Mouse (Mus musculus) liver (tissue): ENCODE results near the gene Leap2.
A peak's percentile ranks its signal among the peaks of the same experiment; 100 is the strongest.

Source experiments
- DNase-seq: peaks from one replicate; pipeline ENCODE4 v3.0.0-alpha.2; 2020; ENCODE audit warnings: mixed read lengths

Gene Leap2

DNA sequence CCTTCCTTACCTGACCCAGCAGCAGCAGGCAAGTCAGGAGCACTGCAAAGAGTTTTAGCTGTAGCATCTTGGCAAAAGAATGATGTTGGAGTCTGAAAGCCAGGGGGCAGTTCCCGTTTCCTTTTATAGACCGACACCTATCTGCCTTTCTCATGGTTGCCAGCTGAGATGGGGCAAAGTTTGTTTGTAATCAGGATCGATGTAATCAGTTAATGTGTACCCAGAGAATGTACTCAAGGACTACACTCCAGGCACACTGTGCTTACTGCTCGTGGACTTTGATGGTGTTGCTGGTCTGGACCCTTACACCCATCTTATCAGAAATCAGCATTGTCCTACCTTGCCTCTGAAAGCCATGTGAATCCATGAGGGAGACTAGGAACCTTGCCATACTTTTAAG lies at the start of gene Leap2:
Leap2 (minus strand) TSS at position 135 of the 400 bp plus-strand sequence.
- no peak for DNase-seq

DNA sequence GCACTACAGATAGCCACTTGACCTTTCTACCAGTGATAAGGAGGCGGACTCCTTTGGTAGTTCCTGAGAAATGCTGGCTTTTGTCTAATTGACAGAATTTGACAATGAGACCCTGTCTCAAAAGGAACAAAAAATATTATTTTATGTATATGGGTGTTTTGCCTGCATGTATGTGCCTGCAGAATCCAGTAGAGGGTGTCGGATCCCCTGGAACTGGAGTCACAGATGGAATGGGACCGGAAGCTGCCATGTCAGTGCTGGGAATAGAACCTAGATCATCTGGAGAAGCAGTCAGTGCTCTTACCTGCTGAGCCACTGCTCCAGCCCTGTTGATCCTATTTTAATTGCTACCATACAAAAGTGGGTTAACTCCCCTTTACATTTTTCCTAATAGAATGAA lies 49.7 kb upstream of the Leap2 start:
- no peak for DNase-seq

DNA sequence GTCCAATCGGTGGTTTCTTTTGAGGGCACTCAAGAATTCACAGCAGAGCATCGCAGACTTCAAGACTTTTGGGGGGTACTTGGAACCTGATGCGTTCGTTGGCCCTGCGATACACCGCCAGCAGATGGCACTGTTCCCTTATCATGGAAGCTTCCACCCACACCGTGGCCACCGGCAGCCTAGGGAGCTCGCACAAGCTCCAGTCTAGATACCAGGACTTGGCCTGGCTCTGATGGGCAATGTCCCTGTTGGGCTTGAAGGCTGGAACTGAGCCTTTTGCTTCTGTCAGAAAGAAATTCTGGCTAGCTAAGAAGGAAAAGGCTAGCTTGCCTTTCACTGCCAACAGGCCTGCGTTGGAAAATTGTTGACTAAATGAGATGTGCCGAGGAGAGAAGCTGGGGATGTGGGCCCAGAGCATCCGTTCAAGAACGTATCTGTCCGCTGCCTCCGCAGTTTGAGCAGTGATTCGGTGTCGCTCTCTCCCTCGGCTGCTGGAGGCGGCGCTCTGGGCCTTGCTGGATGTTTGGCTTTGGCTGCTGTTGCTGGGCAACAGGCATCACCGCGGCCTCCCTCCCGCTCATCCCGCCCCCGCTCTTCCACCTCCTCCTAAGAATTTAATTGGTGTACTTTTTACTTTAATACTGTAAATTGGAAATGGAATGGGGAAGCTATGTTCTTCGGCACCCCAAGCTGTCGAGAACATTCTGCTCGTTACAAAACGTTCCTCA lies 47.2 kb upstream of the Leap2 start, which contains the start of gene Gm9837:
Gm9837 (minus strand) TSS at position 512 of the 728 bp plus-strand sequence.
- peak; percentile 90 for DNase-seq

DNA sequence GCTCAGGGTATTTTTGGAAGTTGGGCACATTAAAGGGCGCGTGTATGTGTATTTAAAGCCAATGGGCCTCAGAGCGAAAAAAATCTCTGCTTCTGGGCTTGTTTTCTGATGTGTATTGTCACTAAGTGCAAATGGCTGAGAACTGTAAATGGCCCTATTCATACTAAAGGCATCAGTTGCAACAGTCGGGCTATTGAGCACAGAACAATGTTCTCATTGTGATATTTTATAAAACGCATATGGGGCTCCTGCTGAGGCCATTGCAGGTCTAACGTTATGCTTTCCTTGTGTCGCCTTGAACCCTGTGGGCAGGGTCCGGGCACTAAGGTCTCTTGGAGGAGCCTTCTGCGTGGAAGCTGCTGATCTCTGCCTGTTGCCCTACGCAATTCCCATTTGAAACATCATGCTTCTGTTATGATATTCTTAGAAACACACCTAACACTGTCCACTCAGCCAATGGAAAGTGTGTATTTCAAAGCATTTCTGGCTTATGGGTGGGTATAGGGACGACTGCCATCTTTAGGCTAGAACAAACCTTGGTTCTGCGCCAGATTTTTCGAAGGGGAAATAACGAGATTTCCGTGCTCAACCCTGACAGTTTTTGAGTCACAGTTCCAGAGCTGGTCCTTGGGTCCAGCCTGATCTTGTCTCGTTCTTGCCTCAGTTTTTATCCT lies 46.5 kb upstream of the Leap2 start:
- no peak for DNase-seq

DNA sequence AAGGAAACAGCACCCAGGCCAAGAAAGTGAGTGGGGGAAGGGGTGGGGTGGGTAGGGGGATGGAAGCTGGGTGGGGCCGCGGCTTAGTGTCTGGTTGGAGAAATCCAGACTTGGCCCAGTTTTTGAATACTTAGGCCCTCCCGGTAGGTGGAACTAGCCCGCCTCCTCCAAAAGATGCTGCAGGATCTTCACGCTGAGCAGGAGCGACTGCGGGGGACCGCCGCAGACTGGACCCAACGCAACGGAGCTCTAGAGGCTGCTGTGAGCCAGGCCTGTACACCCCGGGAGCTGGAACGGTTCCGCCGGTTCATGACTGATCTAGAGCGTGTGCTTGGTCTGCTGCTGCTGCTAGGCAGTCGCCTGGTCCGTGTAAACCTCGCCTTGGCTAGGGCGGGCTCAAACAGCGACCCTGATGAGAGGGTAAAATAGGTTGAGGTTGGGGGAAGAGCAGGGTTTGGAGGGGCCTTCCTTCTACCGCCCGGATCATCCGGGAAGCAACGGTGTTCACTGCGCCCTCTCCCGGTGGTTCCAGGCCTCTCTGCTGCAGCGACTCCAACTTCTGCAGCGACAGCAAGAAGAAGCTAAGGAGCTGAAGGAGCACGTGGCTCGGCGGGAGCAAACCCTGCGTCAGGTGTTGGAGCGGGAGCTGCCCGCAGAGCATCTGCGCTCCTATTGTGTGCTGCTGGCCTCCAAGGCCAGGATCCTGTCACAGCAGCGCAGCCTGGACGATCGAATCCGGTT lies 43.4 kb upstream of the Leap2 start:
- DNase-seq = peak; percentile 81

DNA sequence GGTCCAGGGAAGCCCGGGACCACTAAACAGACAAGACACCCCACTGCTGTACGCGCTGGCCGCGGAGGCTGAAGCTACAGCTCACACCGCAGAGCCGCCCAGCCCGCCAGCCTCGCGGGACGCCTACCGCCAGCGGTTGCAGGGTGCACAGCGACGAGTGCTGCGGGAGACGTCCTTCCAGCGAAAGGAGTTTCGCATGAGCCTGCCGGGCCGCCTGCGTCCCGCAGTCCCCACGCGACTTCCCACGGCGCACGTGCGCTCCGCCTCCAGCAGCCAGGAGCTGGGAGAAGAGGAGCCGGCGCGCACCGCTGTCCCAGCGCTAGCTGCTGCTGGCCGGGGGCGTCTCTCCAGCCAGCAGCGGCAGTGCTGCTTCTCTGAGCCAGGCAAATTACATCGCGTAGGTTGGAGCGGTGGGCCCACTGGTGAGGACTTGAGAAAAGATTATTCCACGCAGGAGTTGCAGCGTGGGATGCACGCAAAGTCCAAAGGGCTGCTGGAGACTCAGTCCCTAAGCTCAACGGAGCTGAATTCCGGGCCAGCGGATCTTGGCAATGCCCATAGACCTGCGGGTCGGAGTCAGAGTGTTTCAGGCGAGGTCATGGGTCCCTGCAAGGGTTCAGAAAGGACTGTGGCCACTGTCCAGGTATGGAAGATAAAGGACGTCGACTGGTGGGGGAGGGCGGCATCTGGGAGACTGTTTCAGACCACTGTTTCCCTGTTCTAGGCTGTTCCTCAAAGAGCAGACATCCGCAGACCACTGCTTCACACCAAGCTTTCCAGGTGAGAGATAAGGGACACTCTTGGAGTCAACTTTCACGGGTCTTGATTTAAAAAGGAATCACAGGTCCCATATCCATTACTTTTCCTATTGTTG lies 40.8 kb upstream of the Leap2 start:
- peak; percentile 14 for DNase-seq

DNA sequence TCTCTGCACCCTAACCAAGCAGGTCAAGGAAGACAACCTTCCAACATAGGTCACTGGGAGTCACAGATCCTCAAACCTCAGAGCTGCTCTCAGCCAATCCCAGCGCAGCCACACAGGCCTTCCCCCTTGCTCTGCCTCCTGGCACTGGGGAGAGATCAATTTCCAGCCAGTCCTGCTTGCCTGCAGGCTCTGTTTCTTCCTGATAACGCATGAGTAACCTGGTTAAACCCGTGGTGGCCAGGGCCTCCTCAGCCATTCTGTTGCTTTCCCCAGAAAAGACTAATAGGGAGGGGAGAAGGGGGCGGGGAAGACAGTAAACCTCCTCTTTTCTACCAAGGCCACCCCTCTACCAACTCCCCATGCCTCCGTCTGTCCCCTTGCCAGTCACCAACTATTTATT lies 38.8 kb upstream of the Leap2 start:
- DNase-seq = peak; percentile 49

DNA sequence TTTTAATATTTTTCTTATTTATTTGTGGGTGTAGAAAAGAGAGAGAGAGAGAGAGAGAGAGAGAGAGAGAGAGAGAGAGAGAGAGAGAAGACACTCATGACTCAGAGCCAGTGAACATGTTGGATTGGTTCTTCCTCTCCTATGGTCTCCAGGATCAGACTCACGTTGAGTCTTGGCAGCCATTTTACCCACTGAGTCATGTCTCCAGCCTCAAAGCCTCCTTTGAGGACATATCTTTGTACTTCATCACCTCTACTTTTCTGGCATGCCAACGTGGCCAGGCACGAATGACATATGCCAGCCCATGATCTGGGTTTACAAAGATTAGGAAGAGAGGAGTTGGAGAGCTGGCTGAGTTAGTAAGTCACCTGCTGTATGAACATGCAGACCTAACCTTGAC lies 37.2 kb upstream of the Leap2 start:
- no peak for DNase-seq

DNA sequence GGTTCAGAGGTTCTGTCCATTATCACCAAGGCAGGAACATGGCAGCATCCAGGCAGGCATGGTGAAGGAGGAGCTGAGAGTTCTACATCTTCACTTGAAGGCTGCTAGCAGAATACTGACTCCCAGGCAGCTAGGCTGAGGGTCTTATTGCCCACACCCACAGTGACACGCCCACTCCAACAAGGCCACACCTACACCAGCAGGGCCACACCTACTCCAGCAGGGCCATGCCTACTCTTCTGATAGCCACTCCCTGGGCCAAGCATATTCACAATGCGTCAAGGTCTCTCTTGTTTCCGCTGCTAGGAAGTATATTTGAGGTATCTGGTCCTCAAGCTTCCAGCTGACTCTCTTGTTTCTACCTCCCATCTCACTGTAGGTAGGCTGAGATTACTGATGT lies 36.0 kb upstream of the Leap2 start:
- DNase-seq = no peak

DNA sequence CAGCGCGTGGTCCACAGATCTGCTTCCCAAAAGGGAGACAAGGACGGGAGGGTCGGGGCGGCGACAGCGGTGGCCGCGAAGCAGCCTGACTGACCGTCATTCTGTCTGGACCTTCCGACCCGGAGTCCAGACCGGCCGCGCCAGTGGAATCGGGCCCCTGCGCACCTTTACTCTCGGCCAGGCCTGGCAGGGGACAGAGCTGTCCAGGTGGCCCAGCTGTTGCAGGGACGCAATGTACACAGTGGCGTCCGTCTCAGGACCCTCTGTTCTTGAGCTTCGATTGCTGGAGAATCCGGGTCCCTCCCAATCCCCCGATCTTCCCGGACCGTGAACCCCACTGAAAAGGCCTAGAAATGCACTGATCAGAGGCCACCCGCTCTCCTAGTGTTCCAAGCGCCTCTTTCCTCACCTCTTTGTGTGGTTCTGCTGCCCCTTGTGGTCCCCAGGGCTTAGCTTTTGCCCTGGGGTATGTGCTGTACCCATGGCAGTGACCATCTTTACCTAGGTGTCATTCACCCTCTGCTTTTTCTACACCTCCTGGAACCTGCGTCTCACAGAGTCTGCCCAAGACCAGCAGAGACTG lies 34.5 kb upstream of the Leap2 start:
- peak; percentile 16 for DNase-seq

DNA sequence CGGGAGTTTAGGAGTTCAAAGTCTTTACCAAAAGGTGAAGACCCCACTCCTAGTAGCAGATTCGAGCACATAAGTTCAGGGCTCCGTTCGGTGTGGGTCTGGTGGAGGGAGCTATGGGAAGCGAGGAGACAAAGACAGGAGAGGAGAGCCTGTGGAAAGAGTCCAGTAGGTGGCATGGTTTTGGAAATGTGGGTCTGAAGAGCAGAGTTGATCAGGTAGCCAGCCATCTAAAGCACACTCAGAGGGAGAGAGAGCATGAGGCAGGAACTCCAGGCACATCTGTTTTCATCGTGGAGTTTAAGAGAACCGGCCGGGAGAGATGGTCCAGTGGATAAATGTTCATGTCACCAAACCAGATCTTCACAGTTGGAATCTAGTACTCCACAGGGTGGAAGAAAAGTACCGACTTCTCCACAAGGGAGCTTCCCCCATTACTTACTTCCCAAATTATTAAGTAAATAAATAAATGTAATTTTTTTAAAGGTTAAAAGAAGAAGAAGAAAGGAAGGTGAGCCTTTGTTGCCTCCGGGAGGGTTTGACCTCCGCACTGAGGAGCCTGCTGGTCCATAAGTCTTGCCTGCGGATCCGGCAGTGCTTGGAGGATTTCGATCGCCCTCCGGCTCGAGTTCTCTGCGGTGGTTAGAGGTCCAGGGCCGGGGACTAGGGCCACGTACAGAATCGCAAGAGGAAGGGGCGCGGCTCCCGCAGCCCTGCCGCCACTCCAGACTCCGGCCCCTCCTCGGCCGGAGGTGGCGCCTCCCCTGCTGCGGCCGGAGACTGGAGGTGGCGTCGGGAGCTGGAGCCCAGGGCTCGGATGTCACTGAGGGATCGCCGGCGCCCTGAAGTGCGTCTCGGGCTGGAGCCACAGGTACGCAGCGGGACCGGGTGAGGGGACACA lies 33.8 kb upstream of the Leap2 start, which contains the start of the genes Gm10447 and Shroom1:
Gm10447 (minus strand) TSS at position 637 of the 898 bp plus-strand sequence.
Shroom1 (plus strand) TSS at position 732 of the 898 bp plus-strand sequence.
- peak; percentile 65 for DNase-seq

DNA sequence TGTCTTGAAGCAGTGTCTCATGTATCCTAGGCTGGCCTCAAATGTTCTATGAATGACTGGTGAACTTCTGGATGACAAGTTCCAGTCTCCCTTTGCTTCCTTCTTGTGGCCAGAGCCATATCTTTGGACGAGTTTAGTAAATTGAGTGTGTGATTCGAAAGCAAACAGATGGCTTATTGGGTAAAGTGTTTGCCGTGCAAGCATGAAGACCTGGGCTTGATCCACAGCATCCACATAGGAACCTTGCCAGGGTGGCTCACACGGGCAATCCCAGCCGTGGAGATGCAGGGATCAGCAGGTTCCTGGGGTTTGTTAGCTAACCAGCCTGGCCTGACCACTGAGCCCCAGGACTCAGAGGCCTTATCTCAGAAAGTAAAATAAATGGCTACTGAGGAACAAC lies 30.1 kb upstream of the Leap2 start:
- no peak for DNase-seq

DNA sequence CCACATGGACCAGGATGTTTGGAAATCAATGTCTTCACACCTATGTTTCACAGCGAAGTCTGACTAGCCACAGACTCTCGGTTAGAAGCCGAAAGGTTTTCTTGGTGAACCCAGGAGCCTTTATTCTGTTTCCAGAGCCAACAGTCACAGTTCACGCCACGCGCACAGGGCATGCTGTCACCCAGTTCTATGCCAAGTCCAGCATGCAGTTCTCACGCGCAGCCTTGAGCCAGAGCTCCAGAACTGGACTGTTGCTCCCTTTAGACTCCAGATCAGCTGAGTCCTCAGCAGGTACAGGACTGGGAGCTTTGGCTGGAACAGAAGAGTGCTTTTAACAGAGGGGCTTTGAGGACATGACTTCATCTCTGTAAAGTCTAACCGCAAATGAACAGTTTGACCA lies 29.4 kb upstream of the Leap2 start:
- DNase-seq = no peak

DNA sequence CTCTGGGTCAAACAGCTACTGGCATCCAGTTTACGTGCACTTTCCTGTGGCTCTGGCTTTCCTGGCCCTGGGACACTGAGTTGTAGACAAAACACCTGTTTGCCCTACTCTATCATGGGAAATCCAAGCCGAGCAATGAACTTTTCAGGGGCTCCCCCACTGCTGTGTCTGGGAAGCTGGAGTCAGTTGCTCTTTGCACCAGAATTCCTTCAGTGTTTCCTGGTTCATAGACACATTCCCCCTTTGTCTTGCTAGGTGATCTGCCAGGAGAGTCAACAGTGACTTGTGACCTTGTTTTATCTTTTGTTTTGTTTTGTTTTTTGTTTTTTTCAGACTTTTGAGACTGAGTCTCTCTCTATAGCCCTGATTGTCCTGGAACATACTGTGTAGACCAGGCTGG lies 28.4 kb upstream of the Leap2 start:
- DNase-seq = no peak

DNA sequence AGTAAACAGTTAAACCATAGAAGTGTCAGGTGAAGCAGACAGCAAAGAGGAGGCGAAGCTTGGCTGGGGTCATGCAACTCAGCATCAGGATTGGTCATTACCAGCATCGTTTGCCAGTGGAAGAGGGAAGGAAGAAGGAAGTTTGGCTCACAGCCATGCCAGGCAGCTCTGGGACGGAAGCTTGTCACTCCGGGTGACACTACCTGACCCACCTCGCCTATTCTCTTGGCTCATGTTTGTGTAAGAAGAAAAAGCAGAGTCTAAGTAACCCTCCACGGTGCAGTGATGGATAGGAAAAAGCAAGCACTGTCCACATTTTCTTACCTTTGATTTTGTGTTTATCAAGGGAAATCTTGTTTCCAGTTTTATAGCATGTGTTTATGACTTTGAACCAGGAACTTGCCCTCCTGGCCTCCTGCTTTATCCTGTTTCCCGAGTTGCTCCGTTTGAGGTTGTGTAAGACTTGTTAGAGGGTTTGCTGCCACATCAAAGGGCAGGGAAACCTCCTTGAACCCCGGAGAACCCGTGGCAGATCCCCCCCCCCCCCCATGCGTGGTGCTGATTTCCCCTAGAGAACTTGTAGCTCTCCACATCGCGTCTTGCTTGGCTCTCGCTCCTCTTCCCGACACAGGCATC lies 27.2 kb upstream of the Leap2 start:
- no peak for DNase-seq

DNA sequence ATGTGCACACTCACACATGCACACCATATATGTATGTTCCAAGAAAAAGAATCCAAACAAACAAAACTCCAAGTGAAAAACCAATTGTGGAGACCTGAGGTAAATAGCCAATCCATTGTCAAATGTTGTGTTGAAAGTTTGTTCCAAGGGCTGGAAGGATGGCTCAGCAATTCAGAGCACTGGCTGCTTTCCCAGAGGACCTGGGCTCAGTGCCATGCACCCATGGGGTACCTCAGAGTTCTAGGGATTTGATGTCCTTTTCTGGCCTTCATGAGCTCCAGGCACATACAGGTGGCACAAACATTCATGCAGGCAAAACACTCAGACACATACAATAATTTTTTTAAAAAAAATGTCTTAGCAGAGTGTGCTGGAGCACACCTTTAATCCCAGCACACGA lies 25.6 kb upstream of the Leap2 start:
- no peak for DNase-seq

DNA sequence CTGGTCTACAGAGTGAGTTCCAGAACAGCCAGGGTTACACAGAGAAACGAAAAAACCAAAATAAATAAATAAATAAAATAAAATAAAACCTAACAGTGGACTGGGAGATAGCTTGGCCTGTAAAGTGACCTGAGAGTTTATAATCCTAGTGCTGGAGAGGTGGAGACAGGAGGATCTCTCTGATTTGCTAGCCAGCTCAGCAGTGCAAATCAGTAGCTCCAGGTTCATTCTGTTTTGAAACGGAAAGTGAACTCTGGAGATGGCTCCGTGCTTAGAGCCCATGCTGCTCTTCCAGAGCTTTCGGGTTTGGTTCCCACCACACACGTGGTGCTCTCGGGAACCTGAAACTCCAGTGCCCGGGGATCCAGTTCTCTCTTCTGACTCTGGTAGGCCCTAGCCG lies 25.0 kb upstream of the Leap2 start:
- DNase-seq = no peak

DNA sequence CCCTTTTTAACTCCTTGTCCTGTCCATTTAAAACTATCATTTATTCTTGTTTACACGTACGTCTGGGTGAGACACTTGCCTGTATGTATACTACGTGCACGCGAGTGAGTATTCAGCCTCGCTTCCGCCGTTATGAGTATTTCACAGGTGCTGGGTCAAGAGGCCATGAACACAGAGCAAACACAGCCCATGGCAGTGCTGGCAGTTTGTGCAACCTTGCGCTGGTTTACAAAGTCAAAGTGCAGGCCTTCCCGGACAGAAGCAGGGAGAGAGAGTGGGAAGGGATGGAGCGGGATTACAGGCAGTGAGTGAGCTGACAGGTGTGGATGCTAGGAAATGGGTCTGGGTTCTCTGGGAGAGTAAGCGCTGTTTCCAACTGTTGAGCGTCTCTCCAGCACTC lies 23.2 kb upstream of the Leap2 start:
- DNase-seq = peak; percentile 47

DNA sequence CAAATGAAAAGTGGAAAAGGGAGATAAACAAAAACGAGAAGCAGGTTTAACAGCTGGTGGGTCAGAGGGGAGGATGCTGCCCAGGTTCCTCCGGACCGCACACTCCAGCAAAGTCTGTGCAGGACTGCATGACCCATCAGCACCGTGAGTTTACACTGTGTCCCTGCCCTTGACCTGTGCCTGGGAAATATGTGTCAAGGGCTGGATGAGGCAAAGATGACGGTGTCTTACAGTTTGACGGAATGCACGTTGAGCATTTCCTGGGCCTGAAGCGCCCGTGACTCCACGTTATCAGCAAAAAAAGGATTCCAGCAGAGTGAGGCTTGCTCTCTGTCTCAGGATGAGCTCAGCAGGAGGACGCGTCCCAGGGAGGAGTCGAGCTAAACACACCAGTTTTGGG lies 22.6 kb upstream of the Leap2 start:
- no peak for DNase-seq

DNA sequence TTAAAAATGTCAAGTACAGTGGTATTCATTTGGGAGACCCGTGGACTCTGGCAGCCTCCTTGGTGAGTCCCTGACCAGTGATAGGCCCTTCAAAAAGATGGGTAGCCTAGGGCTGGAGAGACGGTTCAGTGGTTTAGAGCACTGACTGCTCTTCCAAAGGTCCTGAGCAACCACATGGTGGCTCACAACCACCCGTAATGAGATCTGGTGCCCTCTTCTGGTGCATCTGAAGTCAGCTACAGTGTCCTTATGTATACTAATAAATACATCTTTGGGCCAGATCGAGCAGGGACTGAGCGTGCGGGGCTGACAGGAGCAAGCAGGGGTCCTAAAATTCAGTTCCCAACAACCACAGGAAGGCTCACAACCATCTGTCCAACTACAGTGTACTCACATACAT lies 20.9 kb upstream of the Leap2 start:
- no peak for DNase-seq

DNA sequence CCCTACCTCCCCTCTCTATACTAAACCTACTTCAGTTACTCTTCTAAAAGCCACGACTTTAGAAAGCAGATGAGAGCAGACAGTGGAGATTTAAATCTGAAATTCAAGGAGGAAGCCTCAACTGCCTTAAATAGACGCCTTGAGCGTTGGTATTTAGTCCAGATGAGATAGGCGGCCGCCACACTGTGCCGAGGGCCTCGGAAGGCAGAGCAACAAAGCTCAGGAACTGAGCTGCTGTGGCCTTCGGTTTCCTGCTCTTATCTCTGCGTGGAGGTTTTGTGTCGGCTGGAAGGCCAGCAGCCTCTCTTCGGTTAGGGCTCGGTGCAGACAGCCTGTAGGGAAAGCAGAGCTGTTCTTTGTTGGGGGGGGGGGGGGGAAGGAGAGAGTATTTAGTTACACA lies 19.0 kb upstream of the Leap2 start:
- DNase-seq = peak; percentile 56
